Mouse (Mus musculus): ENCODE results near the gene Gpr183.

The Gpr183 gene

DNA sequence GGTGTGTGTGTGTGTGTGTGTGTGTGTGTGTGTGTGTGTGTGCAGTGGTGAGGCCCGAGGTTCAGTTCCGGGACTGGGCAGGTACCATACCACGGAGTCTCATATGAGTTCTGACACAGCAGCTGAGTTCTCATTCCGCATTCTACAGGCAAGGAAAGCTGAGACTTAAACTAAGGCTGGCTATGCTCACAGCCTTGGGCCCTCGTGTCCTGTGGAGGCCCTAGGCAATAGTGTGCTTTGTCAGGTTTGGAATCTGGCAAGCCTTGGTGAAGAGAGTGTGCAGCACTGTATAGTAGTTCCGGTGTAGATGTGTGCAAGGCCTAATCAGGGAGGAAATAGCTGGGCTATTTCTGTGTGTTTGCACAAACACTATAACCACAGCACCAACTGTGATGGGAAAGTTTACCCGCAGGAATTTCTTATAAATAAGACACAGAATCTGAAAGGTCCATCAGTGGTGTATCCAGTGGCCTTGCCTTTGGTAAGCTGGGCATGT, 61.6 kb downstream of the Gpr183 start:
- DNase-seq (ENCODE audit: low spot score in 2 of 2): no peak

Measured in thymus, postnatal 10 days (tissue).